Mouse (Mus musculus): ENCODE data around the gene Nmt1.

Nmt1 gene

DNA sequence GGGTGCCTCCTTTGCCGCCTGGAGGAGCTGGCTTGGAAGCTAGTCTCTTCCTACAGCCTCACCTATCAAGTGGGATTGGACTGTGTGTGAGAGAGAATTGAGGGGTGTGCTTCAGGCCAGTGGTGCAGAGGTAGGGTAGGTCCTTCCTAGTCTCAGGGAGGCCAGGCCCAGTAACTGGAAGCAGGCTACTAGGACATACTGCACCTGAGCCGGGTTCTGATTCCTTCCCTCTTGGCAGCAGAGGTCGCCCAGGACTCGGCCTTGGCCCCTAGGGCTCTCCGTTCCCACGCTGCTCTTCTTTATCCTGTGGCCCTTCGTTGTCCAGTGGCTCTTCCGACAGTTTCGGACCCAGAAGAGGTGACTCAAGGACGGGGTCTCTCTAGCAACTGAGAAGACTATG is 83.3 kb downstream of the Nmt1 start:
- in situ Hi-C loops (cut with MboI, MseI), result no loop called here

DNA sequence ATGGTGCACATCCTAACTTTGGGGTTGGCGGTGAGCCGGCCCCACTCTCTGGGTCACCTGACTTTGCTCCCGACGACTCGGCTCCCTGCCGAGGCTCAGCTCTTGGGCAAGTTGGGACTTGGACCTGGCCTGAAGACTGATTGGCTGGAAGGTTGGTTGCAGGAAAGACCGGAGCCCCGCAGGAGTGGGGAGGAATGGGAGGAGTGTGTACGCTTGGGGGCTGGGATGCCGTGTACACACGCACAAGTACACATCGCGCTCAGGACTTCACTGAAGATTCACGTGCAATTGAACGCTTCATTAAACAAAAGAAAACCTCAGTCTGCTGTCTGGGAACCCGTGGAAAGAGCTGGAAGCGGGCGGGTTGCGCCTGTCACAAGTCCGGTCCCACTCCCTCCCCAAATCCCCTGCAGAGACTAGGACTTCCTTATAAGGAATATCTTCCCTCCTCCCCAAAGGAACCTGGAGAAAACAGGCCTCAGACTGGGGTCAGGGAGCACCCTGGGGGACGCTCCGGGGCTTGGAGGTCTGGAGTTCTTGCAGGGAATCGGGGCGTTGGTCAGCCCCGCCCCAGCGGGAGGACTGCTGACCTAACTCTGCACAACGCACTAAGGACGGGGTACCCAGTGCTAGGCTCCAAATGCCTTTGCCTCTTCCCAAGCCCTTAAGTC is 84.0 kb downstream of the Nmt1 start:
- in situ Hi-C loops (cut with MboI, MseI), result no loop called here

DNA sequence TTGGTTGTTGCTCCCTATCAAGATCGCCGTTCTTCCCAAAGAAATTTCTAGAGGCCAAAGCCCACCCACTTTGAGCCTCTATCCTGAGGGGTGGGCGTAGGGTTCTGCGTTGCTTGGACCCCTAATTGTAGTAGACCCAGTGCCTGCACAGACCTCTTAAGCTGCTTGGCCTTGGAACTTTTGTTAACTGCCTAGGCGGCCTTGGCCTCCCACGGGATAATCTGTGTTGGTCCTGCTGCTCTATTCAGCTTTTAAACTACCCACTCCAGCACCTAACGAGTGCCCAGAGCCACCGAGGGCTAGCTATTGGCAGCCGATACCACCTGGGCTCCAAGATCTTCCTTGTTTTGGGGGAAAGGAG is 84.5 kb downstream of the Nmt1 start:
- in situ Hi-C loops (cut with MboI, MseI), result no loop called here

DNA sequence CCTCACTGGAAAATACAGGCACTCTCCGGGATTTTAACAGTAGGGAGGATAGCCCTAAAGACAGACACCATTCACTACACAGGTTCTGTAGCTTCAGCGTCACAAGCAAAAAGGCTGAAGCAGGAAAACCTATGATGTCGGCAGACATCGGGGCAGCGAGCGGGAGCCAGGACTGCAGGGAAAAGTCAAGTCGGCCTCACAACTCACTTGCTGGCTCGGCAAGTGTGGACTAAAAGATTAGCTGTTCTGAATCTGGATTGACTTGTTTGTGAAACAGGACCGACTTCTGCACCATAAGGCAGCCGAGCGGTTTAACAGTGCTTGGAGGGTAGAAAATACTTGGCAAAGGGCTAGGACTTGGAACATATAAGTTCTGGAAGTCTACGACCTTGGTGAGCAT is 85.0 kb downstream of the Nmt1 start:
- in situ Hi-C loops (cut with MboI, MseI), result no loop called here

DNA sequence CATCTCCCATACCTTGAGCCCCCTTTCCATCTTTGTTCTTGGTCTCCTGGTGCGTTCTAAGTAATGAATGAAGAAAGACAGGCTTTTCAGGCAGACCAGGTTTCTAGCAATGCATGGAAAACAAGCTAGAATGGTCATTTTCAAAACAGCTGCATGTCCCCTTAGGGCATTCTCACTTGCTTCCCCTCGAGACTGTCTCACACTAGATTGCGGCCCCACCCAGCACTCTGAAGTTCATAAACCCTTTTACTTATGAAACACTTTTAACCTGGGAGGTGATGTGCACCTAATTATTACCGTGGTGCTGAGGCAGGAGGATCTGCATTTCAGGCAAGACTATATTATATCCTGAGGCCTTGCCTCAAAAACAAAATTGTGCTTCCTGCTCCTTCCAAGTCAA is 85.8 kb downstream of the Nmt1 start:
- in situ Hi-C loops (cut with MboI, MseI), result no loop called here

DNA sequence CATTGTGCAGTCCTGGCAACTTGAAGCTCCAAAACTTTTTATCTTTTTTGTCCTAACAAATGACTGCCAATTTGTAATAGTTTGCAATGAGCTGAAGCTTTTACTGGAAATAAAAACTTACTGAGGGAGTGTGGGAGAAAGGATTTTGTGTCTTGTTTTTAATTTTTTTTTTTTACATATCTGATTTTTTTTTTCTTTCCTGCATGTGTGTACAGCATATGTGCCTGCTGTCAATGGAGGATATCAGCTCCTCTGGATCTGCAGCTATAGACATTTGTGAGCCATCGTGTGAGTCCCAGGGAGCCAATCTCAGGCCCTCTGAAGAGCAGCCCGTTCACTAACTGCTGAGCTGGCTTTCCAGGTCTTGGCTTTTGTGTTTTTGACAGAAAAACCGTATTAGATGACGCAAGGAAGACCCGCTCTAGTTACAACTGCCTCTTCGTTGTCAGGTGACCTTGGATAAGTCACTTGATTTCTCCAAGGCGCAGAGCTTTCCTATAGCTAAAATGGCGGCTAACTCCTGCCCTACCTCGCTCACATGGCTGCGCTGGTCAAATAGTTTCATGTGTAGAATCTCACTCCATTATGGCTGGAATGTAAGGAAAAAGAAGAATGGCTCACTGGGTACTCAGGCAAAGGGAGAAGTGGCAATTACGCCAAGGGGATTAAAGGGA is 86.4 kb downstream of the Nmt1 start:
- in situ Hi-C loops (cut with MboI, MseI), result no loop called here

DNA sequence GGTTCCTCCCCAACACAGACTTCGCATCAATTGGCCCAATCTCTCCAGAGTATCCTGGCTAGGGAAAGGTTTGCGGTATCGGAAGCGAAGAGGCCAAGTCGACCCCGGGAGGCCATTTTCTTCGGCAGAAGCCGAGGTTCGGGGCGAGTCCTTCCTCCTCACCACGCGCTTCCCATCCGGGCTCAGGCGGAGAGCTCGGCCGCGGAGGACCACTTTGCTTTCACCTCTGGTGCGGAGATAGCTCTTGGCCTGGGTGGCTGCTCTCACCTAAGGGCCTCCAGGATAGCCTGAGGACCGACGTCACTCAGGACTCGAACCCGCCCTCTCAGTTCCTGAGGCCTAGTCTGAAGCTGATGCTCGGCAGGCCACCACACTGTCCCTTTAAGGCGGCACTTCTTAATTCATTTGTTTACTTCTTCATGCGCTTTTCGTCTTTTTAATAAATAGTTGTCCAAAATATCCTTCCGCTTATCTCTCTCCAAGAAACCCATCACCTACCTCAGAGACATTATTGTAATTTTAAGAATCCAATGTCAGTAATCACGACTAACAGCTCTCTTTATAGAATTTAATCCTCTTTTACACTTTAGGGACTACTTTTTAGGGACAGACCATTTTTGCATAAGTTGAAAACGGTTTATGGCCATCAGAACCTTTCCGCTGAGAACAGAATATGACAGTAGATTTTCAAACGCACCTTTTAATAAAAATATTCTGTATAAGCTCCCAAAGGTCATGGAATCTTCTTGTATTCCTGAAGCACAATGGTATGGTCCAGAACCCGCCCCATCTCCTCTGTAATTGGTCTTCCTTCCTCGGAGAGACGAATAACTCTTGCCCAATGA is 87.4 kb downstream of the Nmt1 start:
- in situ Hi-C loops (cut with MboI, MseI), result no loop called here

DNA sequence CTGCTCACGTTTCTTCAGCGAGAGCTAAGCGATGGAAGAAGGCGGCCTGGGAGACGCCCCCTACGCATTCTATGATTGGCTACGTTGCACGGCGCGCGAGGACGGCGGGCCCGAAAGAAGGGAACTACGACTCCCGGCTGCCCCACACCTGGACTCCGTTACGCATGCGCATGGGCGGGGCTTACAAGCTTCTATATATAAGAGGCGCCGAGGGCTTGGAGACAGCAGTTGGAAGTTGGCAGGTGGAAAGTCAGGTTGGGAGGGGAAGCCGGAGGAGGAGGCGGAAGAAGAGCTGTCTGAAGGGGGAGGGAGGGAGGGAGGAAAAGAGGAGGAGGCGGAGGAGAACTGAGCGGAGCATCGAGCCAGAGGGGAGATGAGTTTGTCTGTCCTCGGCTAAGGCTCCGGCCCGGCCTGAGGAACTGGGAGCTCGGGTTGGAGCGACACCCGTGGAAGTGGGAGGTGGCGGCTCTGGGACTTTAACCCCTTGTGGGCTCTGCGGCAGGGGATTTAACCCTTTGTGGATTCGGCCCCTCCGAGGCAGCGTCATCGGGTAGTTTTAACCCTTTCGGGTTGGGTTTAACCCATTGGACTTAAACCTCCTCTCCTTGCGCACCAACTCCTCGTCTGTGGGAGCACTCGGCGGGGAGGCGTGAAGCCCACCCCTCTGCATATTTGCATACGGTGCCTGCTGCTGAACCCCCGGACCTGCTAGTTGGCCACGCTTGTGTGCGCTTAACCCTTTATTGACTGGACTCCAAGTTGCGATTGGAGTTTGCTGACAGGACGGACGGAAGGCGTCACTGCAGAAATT is 88.2 kb downstream of the Nmt1 start, which contains the start of gene Hexim1:
Gene Hexim1, plus strand, starts transcription at position 224 of the 811 bp plus-strand sequence.
- in situ Hi-C loops (cut with MboI, MseI), result no loop called here

DNA sequence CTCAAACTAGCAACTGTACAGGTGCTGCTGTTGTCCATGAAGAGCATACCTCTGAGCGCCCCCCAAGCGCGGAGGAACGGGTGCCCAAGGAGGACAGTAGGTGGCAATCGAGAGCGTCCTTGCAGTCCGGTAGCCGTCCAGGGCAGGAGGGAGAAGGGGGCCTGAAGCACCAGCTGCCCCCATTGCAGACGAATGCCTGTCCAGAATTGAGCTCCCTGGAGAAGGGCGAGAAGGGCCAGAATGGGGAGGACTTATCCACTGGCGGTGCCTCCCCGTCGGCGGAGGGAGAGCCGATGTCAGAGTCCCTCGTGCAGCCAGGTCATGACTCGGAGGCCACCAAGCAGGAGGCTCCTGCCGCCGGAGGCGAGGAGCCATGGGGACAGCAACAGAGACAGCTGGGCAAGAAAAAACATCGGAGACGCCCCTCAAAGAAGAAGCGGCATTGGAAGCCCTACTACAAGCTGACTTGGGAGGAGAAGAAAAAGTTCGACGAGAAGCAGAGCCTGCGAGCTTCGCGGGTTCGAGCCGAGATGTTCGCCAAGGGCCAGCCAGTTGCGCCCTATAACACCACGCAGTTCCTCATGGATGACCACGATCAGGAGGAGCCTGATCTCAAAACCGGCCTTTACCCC is 89.1 kb downstream of the Nmt1 start:
- in situ Hi-C loops (cut with MboI, MseI), result no loop called here

DNA sequence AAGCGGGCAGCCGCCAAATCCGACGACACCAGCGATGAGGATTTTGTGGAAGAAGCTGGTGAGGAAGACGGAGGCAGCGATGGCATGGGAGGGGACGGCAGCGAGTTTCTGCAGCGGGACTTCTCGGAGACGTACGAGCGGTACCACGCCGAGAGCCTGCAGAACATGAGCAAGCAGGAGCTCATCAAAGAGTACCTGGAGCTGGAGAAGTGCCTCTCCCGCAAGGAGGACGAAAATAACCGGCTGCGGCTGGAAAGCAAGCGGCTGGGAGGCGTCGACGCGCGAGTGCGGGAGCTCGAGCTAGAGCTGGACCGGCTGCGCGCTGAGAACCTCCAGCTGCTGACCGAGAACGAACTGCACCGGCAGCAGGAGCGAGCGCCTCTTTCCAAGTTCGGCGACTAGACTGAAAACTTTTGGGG is 89.6 kb downstream of the Nmt1 start:
- in situ Hi-C loops (cut with MboI, MseI), result no loop called here

Data from T-helper 1 cell (primary cell).